Mouse (Mus musculus): ENCODE data around the gene Man2a2. TPM values are rescaled to one million over a fixed set of nuclear protein-coding genes. Genes with fewer than 3 reads are reported as not detected.

Man2a2 gene
- total and polyA plus RNA-seq, 2 experiments from 2014 or later = 7.7 to 55.2 TPM

GRCm38 (mm10) chr7:80410380-80410779 is 39.2 kb upstream of the Man2a2 start:
- ATAC-seq (ENCODE audit: insufficient read depth, low read depth) (no peak), DNase-seq (ENCODE audit: low spot score) (no peak)
- no peak for TF ChIP-seq CTCF (IDR thresholded peaks at IDR 0.05; ENCODE audit: low read depth)
- no peak for TF ChIP-seq EP300 (IDR thresholded peaks at IDR 0.05; ENCODE audit: low read depth)
- H3K27ac ChIP-seq (ENCODE audit: low read depth) = no peak overlapping the region
- peaks cover 6% of the 10 kb centered on the region; the same call in 1 of the 2 replicates for H3K4me1 ChIP-seq (ENCODE audit: control insufficient read depth, insufficient read depth)
- no peak overlapping the region for H3K4me3 ChIP-seq (ENCODE audit: low read depth, low read length)
- no peak overlapping the region for H3K9ac ChIP-seq (replicated peaks; ENCODE audit: low read depth, low read length)
- H3K9me3 ChIP-seq (replicated peaks; ENCODE audit: control insufficient read depth, low read length) = no peaks in the 10 kb centered on the region
- no peaks in the 10 kb centered on the region for H3K27me3 ChIP-seq (ENCODE audit: control insufficient read depth, insufficient read depth, low read length)
- H3K36me3 ChIP-seq (replicated peaks; ENCODE audit: control insufficient read depth, insufficient read depth, low read length) = no peaks in the 10 kb centered on the region
- WGBS = 84% methylated on average over 9 of the region's 9 CpGs
- no peak overlapping the region for H3K4me2 ChIP-seq (ENCODE audit: low read depth, low read length)

- Histone ChIP-seq H3K9ac (replicated peaks; ENCODE audit: low read depth, low read length) (no peak overlapping the region), H3K4me2 (ENCODE audit: low read depth, low read length) (no peak overlapping the region), H3K36me3 (replicated peaks; ENCODE audit: control insufficient read depth, insufficient read depth, low read length) (no peaks in the 10 kb centered on the region), H3K27ac (ENCODE audit: low read depth) (no peak overlapping the region), H3K9me3 (replicated peaks; ENCODE audit: control insufficient read depth, low read length) (no peaks in the 10 kb centered on the region), H3K4me3 (ENCODE audit: low read depth, low read length) (no peak overlapping the region), H3K4me1 (ENCODE audit: control insufficient read depth, insufficient read depth) (peaks cover 6% of the 10 kb centered on the region; the same call in 1 of the 2 replicates), H3K27me3 (ENCODE audit: control insufficient read depth, insufficient read depth, low read length) (no peaks in the 10 kb centered on the region)
- 79% methylated on average over 9 of the region's 9 CpGs for WGBS
- DNase-seq (ENCODE audit: low spot score) (no peak), ATAC-seq (ENCODE audit: insufficient read depth, low read depth) (no peak)
- no peak for TF ChIP-seq CTCF (IDR thresholded peaks at IDR 0.05; ENCODE audit: low read depth)
- TF ChIP-seq EP300 (IDR thresholded peaks at IDR 0.05; ENCODE audit: low read depth) = no peak
These were observed 36.5 kb upstream of the Man2a2 start for GRCm38 (mm10) chr7:80407712-80408111.

- 86% methylated on average over 3 of the region's 3 CpGs for WGBS
- H3K4me1 ChIP-seq (ENCODE audit: control insufficient read depth, insufficient read depth) = peaks cover 12% of the 10 kb centered on the region; the same call in 1 of the 2 replicates
- ATAC-seq (ENCODE audit: insufficient read depth, low read depth) = no peak
- H3K4me3 ChIP-seq (ENCODE audit: low read depth, low read length) = no peak overlapping the region
- no peak overlapping the region for H3K4me2 ChIP-seq (ENCODE audit: low read depth, low read length)
- DNase-seq (ENCODE audit: low spot score) = no peak
- no peaks in the 10 kb centered on the region for H3K36me3 ChIP-seq (replicated peaks; ENCODE audit: control insufficient read depth, insufficient read depth, low read length)
- no peak overlapping the region for H3K9ac ChIP-seq (replicated peaks; ENCODE audit: low read depth, low read length)
- no peak for TF ChIP-seq EP300 (IDR thresholded peaks at IDR 0.05; ENCODE audit: low read depth)
- TF ChIP-seq CTCF (IDR thresholded peaks at IDR 0.05; ENCODE audit: low read depth) = no peak
- H3K27ac ChIP-seq (ENCODE audit: low read depth) = no peak overlapping the region
- H3K9me3 ChIP-seq (replicated peaks; ENCODE audit: control insufficient read depth, low read length) = no peaks in the 10 kb centered on the region
- H3K27me3 ChIP-seq (ENCODE audit: control insufficient read depth, insufficient read depth, low read length) = no peaks in the 10 kb centered on the region
These were observed 35.0 kb upstream of the Man2a2 start for GRCm38 (mm10) chr7:80406186-80406585.

- H3K27me3 ChIP-seq (ENCODE audit: control insufficient read depth, insufficient read depth, low read length) = no peaks in the 10 kb centered on the region
- peak within 1 kb of the TSS; percentile 98 for H3K27ac ChIP-seq (ENCODE audit: low read depth)
- no peak within 1 kb of the TSS for H3K9ac ChIP-seq (replicated peaks; ENCODE audit: low read depth, low read length)
- H3K4me3 ChIP-seq (ENCODE audit: low read depth, low read length) = no peak within 1 kb of the TSS
- no peak within 1 kb of the TSS for H3K4me2 ChIP-seq (ENCODE audit: low read depth, low read length)
- no peaks in the 10 kb centered on the region for H3K36me3 ChIP-seq (replicated peaks; ENCODE audit: control insufficient read depth, insufficient read depth, low read length)
- H3K9me3 ChIP-seq (replicated peaks; ENCODE audit: control insufficient read depth, low read length) = no peaks in the 10 kb centered on the region
- DNase-seq (ENCODE audit: low spot score) (no peak), ATAC-seq (ENCODE audit: insufficient read depth, low read depth) (no peak)
- 68% methylated on average over 9 of the region's 9 CpGs for WGBS
- peaks cover 18% of the 10 kb centered on the region; the same call in 1 of the 2 replicates for H3K4me1 ChIP-seq (ENCODE audit: control insufficient read depth, insufficient read depth)
- TF ChIP-seq EP300 (IDR thresholded peaks at IDR 0.05; ENCODE audit: low read depth) = no peak
- TF ChIP-seq CTCF (IDR thresholded peaks at IDR 0.05; ENCODE audit: low read depth) = no peak
These were observed 34.1 kb upstream of the Man2a2 start, which contains the start of gene Furin for GRCm38 (mm10) chr7:80405188-80405695. Gene Furin, minus strand, starts transcription at chr7:80405436.

GRCm38 (mm10) chr7:80404101-80404894 is 33.1 kb upstream of the Man2a2 start:
- no peaks in the 10 kb centered on the region for H3K27me3 ChIP-seq (ENCODE audit: control insufficient read depth, insufficient read depth, low read length)
- TF ChIP-seq EP300 (IDR thresholded peaks at IDR 0.05; ENCODE audit: low read depth) (no peak), CTCF (IDR thresholded peaks at IDR 0.05; ENCODE audit: low read depth) (no peak)
- H3K27ac ChIP-seq (ENCODE audit: low read depth) = peak overlapping the region; percentile 98
- no peaks in the 10 kb centered on the region for H3K9me3 ChIP-seq (replicated peaks; ENCODE audit: control insufficient read depth, low read length)
- no peak overlapping the region for H3K9ac ChIP-seq (replicated peaks; ENCODE audit: low read depth, low read length)
- H3K4me1 ChIP-seq (ENCODE audit: control insufficient read depth, insufficient read depth) = peaks cover 23% of the 10 kb centered on the region; the same call in 1 of the 2 replicates
- no peaks in the 10 kb centered on the region for H3K36me3 ChIP-seq (replicated peaks; ENCODE audit: control insufficient read depth, insufficient read depth, low read length)
- no peak overlapping the region for H3K4me3 ChIP-seq (ENCODE audit: low read depth, low read length)
- DNase-seq (ENCODE audit: low spot score) (peak; percentile 51), ATAC-seq (ENCODE audit: insufficient read depth, low read depth) (no peak)
- WGBS = 64% methylated on average over 7 of the region's 7 CpGs
- no peak overlapping the region for H3K4me2 ChIP-seq (ENCODE audit: low read depth, low read length)

Measured in heart, postnatal 0 days (tissue).